Mouse (Mus musculus): ENCODE results near the gene Ncoa7. TPM values are rescaled to one million over a fixed set of nuclear protein-coding genes. Genes with fewer than 3 reads are reported as not detected.

Gene Ncoa7
- polyA plus RNA-seq, 1 experiment = 17.2 TPM

DNA sequence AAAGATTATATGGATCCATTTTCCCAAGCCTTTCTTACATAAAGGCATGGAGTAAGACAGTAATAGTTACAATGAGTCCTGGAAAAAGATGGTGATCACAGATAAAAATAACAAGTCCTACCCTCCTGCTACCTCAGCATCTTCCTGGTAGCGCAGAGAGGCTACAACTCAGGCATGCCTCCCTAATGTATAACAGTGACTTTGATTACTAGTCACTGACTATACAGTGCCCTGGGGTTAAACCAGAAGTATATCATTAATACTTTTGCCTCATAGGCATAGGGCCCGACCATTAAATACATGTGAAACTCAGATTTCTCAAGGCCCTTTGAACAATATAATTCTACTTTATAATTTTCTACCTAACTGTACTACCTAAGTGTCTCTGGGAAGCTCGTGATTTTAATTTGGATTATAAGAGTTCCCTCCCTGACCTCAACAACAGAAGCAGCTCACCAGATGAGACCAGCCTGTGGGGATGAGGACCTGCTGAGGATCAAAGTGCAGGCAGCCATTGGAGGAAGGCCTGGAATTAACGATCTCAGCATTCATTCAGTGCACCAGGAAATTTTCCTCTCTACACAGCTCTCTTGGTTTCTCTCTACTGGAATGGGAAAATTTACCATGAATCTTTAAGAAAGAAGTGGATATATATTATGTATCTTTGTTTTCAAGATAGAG is 40.7 kb downstream of the Ncoa7 start:
- no peak for DNase-seq (ENCODE audit: low read depth)
- TF ChIP-seq CTCF (IDR thresholded peaks at IDR 0.05; ENCODE audit: borderline replicate concordance, extremely low read depth, insufficient read depth, insufficient read length) (no peak), POLR2A (IDR thresholded peaks at IDR 0.05; ENCODE audit: borderline replicate concordance, extremely low read depth, insufficient read depth, insufficient read length, poor library complexity, severe bottlenecking) (no peak)

DNA sequence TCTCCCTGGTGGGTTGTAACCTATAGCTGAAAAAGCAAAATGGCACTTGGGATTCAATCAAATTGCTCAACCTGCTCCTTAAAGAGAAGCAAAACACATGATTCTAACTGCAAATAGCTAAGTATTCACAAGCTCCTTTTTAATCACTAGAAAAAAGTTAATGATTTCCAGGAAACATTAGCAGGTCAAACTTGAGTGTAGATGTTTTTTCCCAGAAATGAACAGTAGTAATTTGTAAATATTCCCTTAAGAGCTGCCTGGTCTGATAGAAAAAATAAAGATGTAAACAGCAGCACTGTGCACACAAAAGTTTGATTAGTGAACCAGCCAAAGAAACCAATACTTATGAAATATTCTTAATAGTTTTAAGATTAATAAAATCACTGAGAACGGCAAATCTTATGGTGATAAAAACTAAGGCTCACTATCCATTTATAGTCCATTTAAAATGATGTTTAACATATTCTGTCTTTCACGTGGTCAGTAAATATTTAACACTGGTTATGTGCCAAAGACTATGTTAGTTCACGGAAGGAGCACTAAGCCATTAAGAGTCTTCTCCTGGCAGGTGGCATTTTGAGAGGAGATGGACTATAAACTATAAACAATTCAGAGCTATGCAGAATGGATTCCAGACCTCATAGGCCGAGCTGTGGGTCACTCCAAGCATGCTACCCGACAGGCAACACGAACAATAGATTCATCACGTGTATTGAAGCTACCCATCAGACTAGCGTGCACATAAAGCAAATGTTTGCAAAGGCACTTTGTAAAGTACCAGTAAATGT is 43.6 kb downstream of the Ncoa7 start:
- no peak for DNase-seq (ENCODE audit: low read depth)
- TF ChIP-seq CTCF (IDR thresholded peaks at IDR 0.05; ENCODE audit: borderline replicate concordance, extremely low read depth, insufficient read depth, insufficient read length) (no peak), POLR2A (IDR thresholded peaks at IDR 0.05; ENCODE audit: borderline replicate concordance, extremely low read depth, insufficient read depth, insufficient read length, poor library complexity, severe bottlenecking) (no peak)

DNA sequence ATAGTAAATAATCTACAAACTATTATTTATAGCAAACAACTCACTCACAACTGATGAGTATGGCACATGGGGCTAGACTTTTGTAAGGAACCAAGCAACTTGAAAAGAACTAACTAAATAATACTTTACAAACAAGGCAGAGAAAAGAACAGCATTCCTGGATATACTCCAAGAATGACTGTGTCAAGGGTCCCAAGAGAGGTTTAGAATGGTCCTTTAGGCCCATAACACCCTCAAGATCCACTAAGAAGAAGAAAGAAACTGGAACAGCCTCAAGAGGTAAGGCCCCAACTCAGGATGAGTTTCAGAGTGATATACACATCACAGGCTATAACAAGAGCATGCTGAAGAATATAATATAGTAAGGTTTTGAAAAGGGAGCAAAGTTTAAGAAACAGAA is 47.1 kb downstream of the Ncoa7 start:
- no peak for DNase-seq (ENCODE audit: low read depth)
- no peak for TF ChIP-seq POLR2A (IDR thresholded peaks at IDR 0.05; ENCODE audit: borderline replicate concordance, extremely low read depth, insufficient read depth, insufficient read length, poor library complexity, severe bottlenecking)

DNA sequence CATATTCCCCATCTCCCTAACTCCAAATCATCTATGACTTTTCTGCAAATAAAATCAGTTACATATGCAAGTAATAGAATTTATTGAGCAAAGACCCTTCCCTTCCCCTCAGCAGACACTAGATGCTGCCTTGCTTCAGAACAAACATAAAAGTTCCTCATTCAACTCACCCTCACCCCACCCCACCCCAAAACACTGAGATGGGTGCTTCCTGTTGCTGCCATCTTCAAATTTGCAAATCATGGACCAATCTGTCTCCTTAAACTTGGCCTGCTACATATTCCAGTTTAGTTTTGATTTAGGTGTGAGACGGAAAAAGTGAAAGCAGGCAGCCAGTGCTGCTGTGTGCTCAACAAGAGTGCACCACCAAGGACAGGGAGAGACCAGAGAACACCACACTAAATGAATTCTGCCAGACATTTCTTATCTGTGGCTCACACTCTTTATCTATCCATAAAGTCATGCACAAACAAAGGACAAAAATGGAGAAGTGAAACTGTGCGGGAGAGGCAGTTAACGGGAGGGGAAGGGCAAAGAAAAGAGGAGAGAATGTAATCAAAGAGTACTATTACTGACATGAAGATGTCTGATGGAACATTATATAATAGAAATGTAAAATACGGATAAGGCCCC is 48.2 kb downstream of the Ncoa7 start:
- DNase-seq (ENCODE audit: low read depth) = no peak
- TF ChIP-seq POLR2A (IDR thresholded peaks at IDR 0.05; ENCODE audit: borderline replicate concordance, extremely low read depth, insufficient read depth, insufficient read length, poor library complexity, severe bottlenecking) (no peak), CTCF (IDR thresholded peaks at IDR 0.05; ENCODE audit: borderline replicate concordance, extremely low read depth, insufficient read depth, insufficient read length) (no peak)

DNA sequence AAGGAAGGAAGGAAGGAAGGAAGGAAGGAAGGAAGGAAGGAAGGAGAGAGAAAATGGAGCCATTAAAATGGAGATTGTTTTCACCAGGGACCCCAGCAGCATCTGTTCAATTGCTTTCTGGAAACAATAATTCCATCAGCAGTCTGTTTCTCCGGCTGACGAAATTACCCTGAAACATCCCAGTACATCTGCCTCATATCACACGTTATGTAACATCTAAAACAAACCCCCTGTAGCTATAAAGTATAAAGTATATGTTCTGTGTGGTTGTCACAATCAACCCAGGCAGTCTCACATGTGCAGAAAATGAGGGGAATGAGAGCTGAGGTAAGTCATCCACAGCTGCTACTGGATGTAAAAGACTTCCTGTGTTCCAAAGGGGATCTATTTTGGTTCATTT is 49.0 kb downstream of the Ncoa7 start:
- DNase-seq (ENCODE audit: low read depth) = no peak
- no peak for TF ChIP-seq CTCF (IDR thresholded peaks at IDR 0.05; ENCODE audit: borderline replicate concordance, extremely low read depth, insufficient read depth, insufficient read length)
- no peak for TF ChIP-seq POLR2A (IDR thresholded peaks at IDR 0.05; ENCODE audit: borderline replicate concordance, extremely low read depth, insufficient read depth, insufficient read length, poor library complexity, severe bottlenecking)

DNA sequence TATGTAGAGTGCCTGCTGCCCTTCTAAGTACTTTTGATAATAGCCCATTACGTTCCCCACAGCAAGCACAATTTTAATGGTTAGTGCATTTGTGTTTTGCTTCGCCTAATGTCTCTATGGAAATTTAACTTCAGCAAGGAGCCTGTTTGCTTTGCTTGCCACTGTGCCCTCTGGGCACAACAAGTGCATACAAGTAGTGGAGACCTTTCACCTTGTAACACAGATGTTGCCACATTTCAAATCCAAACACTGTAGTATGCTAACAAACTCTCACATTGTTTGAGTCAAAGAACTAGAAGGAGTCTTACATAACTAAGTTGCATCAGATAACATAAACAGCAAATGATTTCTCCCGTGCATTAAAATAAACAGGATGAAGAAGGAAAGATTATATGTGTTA is 50.6 kb downstream of the Ncoa7 start:
- no peak for TF ChIP-seq CTCF (IDR thresholded peaks at IDR 0.05; ENCODE audit: borderline replicate concordance, extremely low read depth, insufficient read depth, insufficient read length)
- no peak for TF ChIP-seq POLR2A (IDR thresholded peaks at IDR 0.05; ENCODE audit: borderline replicate concordance, extremely low read depth, insufficient read depth, insufficient read length, poor library complexity, severe bottlenecking)
- DNase-seq (ENCODE audit: low read depth) = no peak

DNA sequence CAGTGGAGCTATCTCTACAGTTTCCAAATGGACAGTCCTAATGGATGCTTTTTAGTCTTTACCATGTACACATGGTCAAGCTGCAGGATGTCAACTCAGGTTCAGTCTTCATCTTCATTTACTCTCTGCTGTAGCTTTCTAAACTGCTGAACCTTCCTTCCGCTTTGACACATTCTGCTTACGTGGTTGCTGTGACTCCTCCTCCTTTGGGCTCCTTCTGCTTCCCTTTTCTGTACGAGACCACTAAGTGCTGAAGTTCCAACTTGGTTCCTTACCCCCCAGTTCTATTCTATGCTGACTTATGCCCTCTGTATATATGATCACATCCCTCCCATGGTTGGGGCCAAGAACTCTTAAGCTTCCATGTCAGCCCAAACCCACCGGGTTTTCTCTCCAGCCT is 51.5 kb downstream of the Ncoa7 start:
- TF ChIP-seq CTCF (IDR thresholded peaks at IDR 0.05; ENCODE audit: borderline replicate concordance, extremely low read depth, insufficient read depth, insufficient read length) = no peak
- TF ChIP-seq POLR2A (IDR thresholded peaks at IDR 0.05; ENCODE audit: borderline replicate concordance, extremely low read depth, insufficient read depth, insufficient read length, poor library complexity, severe bottlenecking) = no peak
- no peak for DNase-seq (ENCODE audit: low read depth)

DNA sequence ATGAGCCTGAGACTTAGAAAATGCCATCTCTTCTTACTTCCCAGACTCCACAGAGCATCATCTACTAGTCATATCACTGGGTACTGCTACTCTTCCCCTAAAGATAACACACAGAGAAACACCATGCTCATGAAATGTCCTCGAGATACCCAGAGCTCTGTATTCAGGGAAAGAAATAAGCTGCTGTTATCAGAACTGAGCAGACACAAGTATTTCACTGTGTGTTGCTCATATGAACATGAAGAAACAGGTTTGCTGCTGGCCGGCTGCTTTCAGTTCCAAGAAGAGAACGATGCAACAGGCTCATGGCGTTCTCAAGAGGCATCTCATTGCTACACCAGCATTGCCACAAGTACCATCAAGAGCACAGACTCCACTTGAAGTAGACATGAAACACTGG is 53.3 kb downstream of the Ncoa7 start:
- TF ChIP-seq CTCF (IDR thresholded peaks at IDR 0.05; ENCODE audit: borderline replicate concordance, extremely low read depth, insufficient read depth, insufficient read length) (no peak), POLR2A (IDR thresholded peaks at IDR 0.05; ENCODE audit: borderline replicate concordance, extremely low read depth, insufficient read depth, insufficient read length, poor library complexity, severe bottlenecking) (no peak)
- no peak for DNase-seq (ENCODE audit: low read depth)

DNA sequence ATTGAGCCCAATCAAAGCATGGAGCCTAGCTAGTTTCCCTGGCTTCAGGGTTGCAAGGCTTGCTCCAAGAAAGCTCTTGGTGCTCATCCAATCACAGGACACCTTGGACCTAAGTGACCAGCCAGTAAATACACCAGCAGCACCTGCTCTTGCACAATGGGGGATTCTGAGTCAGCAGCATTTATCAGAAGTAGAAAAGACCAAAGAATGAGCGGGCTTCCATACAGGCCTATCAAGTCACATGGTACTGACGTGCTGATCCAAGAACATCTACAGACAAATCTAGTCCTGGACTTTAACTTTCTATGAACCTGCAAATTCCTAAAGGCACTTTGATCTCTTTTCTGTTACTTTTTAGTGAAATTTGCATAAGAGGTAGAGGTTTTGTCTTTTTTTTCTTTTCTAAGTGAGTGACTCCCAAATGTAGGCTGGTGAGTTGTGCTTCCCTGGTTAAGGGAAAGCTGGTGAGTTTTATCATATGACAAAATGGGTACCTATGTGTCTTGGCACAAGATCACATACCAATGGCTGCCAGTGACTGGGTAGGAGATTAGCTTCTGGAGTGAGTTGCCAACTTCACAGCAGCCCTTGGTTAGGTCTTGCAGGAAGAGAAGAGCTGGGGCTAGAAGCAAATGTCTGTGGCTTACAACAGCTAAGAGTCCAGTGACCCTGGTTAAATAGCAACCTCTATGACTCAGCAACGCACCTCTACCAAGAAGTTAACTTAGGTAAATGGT is 57.7 kb downstream of the Ncoa7 start:
- TF ChIP-seq POLR2A (IDR thresholded peaks at IDR 0.05; ENCODE audit: borderline replicate concordance, extremely low read depth, insufficient read depth, insufficient read length, poor library complexity, severe bottlenecking) = no peak
- no peak for DNase-seq (ENCODE audit: low read depth)

DNA sequence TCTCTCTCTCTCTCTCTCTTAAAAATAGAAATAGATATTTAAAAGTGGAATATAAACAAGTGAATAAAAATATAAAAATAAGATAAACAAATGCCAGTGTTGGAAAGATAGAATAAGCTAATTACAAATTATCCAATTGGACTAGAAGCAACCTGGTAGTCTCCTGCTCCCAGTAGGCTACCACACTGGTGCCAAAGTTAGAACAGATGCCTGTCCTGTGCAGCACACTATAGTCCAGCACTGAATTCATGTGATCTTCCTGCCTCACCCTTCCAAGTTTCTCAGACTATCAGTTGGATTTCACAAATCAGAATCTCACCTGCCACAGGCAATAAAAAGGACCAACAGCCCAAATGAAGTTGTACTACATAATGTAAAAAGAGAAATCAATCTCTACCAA is 59.9 kb downstream of the Ncoa7 start:
- DNase-seq (ENCODE audit: low read depth) = no peak
- no peak for TF ChIP-seq CTCF (IDR thresholded peaks at IDR 0.05; ENCODE audit: borderline replicate concordance, extremely low read depth, insufficient read depth, insufficient read length)
- TF ChIP-seq POLR2A (IDR thresholded peaks at IDR 0.05; ENCODE audit: borderline replicate concordance, extremely low read depth, insufficient read depth, insufficient read length, poor library complexity, severe bottlenecking) = no peak

DNA sequence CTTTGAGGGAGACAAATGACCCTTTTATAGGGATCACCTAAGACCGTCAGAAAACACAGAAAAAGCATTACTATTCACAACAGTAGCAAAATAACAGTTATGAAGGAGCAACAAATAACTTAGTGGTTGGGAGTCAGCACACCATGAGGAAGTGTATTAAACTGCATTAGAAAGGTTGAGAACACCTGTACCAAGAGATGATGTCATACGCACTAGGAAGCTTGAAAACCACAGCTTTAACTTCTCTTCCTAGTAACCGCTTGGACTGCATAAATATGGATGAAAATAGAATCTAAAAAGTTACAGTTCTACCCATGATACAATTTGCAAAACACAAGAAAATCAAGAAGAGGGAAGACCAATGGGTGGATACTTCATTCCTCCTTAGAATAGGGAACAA is 64.7 kb downstream of the Ncoa7 start:
- DNase-seq (ENCODE audit: low read depth) = no peak
- TF ChIP-seq CTCF (IDR thresholded peaks at IDR 0.05; ENCODE audit: borderline replicate concordance, extremely low read depth, insufficient read depth, insufficient read length) = no peak
- TF ChIP-seq POLR2A (IDR thresholded peaks at IDR 0.05; ENCODE audit: borderline replicate concordance, extremely low read depth, insufficient read depth, insufficient read length, poor library complexity, severe bottlenecking) = no peak

All from brain, embryonic 14.5 days (tissue).